Mouse (Mus musculus): Measurements from ENCODE around the gene Surf1. TPM values are rescaled to one million over a fixed set of nuclear protein-coding genes. Genes with fewer than 3 reads are reported as not detected.

Surf1 gene
- total RNA-seq, 2 experiments from 2014 or later = 91.6 to 94.9 TPM

DNA sequence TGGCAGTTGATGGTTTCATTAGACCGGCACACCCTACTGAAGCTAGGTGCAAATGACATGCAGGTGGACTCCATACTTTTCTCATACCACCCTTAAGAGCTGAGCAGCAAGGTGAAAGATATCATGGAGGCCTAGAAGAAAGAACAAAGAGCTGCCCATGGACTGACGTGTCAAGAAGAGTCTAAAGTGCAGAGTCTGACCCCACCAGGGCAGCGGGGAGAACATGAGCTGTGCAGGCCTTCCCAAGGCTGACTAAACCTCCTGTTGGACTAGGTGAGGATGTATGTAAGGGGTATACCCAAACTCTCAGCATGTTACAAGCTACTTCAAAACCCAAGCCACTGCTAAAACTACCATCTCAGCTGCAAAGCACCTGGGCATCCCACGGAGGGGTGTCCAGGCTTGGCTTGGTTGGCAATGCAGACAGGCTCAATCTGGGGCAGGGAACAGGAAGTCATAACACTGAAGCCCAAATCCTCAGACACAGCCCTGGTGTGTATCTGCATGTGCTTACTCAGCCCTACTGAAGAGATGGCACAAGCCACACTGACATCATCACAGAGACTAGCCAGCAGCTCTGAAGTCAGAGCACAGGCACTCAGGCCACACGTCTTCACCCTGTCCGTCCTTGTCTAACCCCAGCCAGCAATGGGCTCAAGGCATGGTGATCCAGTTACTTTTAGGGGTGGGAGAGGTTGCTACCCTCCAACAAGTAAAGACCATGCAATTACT is 11.6 kb upstream of the Surf1 start:
- no peak for DNase-seq (ENCODE audit: extremely low spot score in 1 of 2, low spot score in 1 of 2)

DNA sequence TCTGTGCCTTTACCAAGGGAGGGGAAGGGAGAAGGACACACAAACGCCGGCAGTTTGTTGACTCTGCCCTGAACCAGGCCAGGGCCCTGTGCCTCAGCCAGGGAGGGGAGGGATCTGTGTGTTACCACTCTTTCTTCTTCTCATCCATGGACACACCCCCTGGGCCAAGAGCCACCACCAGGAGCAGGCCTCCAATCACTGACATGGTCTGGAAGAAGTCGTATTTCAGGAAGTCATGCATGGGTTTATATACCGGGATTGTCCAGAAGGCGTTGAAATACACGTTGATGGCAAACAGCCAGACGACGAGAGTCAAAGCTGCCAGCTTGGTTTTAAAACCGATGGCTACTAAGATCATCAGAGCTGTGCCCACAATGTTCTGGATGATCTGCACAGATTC is 5.5 kb upstream of the Surf1 start:
- no peak for DNase-seq (ENCODE audit: extremely low spot score in 1 of 2, low spot score in 1 of 2)

DNA sequence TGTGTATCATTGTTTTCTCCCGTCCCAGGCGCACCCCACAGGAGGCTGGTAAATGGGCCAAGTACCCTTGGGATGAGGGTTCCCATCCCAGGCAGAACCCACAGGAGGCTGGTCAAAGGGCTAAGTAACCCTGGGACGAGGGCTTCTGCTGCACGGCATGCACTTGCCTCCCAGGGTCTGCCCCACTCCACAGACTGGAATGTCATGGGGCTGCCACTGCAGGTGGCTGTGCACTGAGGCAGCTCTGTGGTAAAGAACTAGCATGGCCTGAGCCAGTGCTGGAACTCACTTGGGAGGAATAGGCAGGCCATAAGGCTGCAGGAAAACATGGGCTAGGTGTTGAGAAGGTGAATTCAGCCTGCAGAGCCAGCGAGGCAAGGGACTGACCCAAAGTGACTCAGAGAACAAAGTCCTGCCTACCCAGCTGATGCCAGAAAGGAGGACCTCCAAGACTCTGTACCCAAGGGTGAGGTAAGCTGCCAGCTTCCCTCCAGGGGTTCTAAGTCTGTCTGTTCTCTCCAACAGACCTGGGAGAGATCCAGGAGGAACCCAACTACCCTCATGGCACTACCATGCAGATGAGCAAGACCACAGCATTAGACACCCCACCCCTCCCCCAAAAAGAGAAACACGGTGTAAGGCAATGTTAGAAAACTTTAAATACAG is 4.0 kb upstream of the Surf1 start:
- DNase-seq (ENCODE audit: extremely low spot score in 1 of 2, low spot score in 1 of 2) = no peak

DNA sequence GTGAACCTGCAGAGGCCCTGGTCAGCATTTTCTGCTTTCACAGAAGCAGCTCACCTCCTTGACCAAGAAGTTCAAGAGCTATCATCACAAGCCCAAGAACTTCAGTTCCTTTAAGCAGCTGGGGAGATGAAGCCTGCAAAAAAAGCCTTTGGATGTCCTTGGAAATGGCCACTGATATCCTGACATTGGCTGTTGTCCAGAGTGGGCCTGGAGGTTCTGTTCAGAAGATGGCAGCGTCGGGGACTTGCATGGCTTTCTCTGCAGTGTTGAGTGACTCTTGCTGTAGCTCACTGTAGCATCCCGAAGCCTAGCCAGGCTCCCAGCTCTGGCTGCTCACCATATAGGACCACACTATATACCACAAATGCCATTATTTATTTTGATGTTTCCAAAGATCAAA is 3.4 kb upstream of the Surf1 start:
- DNase-seq (ENCODE audit: extremely low spot score in 1 of 2, low spot score in 1 of 2) = no peak

DNA sequence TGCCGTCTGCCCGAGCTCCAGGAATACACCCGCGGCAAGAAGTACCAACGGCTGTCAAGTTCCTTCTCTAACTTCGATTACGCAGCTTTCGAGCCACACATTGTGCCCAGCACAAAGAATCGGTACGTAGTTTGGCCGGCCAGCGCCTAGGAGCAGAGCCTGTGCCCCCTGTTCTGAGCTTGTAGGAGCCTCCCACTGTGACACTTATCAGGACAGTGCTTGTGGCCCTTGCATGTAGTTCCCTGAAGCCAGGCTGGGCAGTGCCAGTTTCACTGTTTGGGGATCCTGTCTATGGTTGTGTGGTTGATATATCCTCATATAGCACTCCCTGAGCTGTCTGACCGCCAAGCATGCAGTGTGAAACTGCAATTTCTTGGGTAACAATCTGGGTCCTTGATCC is 408 bp upstream of the Surf1 start:
- DNase-seq (ENCODE audit: extremely low spot score in 1 of 2, low spot score in 1 of 2) = no peak

DNA sequence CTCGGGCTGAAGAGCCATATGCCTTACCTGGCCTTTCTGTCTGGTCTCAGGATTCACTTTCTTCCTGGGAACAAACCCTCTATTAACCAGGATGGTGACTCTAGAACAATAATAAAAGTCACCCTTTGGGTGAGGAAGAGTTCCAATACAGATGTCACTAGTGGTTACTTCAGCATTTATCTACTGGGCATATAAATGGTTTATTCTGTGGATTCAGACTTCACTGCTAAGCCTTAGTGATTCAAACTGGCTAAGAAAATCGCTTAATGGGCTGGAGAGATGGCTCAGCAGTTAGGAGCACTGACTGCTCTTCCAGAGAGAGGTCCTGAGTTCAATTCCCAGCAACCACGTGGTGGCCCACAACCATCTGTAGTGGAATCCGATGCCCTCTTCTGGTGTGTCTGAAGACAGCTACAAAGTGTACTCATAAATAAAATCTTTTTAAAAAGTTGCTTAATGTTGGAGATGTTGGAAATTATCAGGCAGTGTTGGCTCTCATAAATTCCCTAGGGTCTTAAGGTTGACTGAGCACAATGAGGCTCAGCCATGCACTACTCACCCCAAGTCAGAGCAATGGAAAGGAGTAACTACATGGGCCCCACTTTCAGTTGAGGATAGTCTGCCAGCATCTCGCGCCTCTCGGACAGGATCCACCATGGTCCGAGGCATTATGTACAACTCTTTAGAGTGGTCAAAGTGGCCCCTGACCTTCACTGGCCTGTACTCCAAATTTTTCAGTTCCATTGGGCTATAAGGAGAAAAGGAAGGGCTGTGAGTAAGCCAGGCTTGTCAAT is 2.0 kb downstream of the Surf1 start:
- DNase-seq (ENCODE audit: extremely low spot score in 1 of 2, low spot score in 1 of 2) = no peak

DNA sequence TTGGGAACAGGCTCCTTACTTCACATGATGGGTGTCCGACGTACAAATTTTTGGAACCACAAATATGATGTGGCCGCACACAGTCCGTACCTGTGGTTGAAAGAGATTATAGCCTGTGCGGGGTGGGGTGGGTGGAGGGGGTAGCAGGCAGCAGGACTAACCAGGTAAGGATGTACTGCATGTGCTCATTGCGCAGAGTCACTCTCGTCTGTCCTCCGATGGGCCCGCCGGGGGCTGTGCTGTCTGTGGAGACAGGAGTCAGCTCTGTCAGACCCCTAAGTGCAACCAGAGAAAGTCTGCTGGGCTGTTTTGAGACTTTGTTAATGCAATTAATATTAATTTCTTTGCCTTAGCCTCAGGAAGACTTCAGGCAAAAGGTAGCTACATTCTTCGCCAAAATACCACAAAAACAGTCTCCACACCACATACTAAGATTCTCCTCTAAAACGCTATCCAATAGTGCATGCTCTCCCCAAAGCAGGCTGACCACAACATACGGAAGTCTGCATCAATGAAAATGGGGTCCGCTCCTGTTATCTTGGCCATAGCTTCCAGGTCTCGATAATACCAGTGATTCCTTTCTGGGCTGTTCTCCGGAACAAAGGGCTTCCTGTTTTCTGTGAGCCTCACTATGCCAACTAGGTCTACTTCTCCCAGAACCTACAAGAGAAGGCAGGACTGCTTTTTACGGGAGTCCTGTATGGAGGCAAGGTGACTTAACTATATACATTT is 2.7 kb downstream of the Surf1 start:
- DNase-seq (ENCODE audit: extremely low spot score in 1 of 2, low spot score in 1 of 2) = no peak

DNA sequence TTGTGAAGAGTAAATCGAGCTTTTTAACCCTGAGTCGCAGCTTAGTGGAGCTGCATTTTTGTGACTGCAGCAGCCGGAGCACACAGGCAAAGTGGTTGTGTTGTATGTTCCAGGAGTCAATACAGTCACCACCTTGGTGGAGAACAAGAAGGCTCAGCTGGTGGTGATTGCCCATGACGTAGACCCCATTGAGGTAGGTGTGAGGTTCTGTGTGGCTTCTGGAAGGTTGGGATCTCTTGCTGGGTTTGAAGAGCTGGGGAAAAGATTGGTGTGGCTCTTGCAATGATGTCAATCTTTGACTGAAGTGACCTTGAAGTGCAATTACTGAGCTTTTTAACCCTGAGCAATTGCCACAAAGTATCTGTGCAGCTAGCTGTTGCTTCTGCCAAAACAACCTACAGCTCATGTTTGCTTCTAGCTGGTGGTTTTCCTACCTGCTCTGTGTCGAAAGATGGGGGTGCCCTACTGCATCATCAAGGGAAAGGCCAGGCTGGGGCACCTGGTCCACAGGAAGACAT is 4.0 kb downstream of the Surf1 start:
- DNase-seq (ENCODE audit: extremely low spot score in 1 of 2, low spot score in 1 of 2) = no peak

DNA sequence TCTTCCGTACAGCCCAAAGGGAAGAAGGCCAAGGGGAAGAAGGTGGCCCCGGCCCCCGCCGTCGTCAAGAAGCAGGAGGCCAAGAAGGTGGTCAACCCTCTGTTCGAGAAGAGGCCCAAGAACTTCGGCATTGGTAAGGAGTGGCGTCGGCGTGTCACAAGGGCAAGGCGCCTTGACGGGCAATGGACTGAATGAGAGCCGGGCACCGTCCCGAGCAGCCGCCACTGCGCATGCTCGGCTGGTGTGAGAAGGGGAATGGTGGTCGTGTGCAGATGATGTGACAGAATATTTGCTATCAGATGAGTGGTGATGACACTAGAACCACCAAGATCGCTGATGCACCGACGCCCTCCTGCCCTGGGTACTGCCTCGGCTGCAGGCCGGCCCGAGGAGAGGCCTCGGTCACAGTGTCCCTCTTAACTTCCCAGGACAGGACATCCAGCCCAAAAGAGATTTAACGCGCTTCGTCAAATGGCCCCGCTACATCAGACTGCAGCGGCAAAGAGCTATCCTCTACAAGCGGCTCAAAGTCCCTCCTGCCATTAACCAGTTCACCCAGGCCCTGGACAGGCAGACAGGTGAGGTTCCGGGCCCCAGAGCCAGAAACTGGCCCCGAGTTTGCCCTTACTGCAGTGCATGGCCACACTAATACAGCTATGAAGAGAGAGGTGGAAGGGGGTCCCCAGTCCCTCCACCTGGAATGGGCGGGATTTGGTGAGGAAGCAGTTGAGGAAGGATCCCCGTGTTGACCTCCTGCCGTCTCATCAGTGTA is 5.2 kb downstream of the Surf1 start:
- peak in 1 of 2 experiments; percentile 57 for DNase-seq (ENCODE audit: extremely low spot score in 1 of 2, low spot score in 1 of 2)

DNA sequence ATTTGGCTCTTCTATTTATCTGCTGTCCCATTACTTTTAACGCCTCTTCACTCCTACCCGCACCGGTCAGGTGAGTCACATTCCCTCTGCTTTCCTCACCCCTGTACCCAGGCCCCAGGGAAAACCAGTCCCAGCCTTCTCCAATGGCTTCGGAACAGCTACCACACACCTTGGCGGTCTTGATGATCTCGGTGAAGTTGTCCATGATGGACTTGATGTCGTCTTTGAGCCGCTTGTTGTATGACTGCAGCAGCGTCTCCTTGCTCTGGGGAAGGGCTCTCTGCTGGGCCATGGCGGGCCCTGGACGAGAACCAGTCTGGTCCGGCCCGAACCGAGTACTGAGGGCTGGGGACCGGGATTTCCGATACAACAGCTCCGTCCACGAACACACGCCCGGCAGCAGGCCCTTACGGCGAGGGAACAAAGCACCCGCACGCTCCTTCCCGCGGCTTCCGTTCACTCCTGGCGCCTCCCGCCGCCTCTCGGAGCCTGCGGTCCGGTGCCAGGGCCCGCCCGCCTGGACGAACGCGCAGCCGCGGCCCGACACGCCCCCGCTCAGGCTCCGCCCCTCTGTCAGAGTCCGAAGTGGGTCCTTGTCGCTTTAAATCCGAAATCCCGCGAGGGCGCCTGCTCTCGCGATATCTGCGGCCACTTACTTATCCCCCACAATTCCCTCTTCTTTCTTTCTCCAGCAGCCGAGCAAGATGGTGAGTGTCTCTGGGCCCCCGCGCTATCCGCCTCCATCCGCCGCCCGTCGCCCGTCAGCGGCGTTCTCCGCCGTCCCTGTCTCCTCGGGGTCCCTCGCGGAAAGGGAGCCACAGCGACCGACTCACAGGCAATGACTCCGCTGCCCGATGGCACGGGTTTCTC is 6.0 kb downstream of the Surf1 start, which contains the start of the genes Med22 and Rpl7a:
Med22 (minus strand) TSS at position 554 of the 870 bp plus-strand sequence.
Rpl7a (plus strand) TSS at position 641 of the 870 bp plus-strand sequence.
- peak; percentile 99 to 100 for DNase-seq (ENCODE audit: extremely low spot score in 1 of 2, low spot score in 1 of 2)

DNA sequence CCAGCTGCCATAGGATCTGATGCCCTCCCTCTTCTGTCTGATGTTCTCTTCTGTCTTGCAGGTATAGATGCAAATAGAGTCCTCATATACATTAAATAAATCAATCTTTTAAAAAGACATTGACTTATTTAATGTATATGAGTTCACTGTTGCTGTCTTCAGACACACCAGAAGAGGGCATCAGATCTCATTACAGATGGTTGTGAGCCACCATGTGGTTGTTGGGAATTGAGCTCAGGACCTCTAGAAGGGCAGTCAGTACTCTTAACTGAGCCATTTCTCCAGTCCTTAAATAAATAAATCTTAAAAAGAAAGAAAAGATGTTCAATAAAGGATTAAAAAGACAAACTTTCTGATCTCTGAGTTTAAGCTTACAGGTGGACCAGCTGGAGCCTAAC is 6.9 kb downstream of the Surf1 start:
- DNase-seq (ENCODE audit: extremely low spot score in 1 of 2, low spot score in 1 of 2) = no peak

DNA sequence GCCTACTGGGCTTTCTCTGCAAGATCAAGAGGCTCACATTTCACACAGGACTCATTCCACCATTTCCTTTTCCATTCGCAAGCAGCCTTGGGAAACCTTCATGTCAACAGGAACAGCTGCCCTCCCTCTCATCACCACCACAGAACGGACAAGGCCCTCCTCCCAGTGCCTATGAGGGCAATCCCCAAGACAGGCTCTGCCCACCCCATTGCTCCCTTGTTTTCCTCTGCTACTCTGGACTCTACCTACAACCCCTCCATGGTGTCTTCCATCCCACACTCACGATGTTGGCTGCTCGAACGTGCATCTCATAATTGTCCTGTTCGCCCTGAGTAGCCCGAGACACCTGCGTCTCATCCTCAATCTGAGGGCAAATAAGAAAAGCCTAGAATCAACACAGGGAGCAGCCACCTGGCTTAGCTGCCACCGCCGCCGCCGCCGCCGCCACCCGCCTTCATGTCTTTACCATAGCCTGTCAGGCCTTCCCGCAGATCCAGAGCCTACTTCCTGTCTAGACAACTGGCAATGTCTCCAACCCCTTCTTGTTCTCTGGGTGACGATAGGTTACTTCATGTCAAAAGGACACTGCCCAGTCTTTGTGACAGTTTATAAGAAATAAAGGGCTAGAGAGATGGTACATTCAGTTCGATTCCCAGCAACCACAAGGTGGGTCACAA is 7.5 kb downstream of the Surf1 start:
- DNase-seq (ENCODE audit: extremely low spot score in 1 of 2, low spot score in 1 of 2) = no peak

DNA sequence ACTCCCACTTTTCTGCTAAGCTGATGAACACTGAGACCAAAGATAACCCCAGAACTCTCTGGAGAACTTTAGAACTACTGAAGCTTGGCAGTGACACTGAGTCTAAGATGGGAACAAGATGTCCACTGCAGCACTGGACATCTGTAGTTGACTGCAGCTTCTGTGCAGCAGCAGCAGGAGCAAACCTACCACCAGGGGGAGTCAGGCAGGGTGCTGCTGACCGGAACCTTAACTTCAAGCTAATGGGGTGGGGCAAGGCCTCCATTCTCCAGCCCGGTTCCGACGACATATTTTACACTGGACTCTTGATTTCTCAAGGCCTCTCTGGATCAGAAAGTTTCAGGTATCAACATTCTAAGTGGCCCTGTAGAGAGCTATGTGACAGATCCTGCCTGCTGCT is 9.2 kb downstream of the Surf1 start:
- no peak for DNase-seq (ENCODE audit: extremely low spot score in 1 of 2, low spot score in 1 of 2)

DNA sequence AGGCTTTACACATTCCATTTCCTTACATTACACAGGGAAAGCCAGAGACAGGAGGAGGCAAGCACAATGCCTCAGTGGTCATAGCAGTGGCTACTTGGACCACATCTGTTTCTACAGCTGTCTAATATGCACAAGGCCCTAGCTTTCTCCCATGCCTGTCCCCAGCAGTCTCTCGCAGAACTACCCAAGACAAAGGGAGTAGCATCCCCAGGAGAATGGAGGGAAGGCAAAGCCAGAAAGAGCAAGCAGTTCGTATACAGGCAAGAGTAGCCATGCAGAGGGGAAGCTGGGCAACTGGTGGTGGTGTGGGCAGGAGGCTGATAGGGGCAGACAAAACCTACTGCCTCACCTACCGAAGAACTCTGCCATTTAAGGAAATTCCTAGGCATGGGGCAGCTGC is 9.9 kb downstream of the Surf1 start:
- no peak for DNase-seq (ENCODE audit: extremely low spot score in 1 of 2, low spot score in 1 of 2)

DNA sequence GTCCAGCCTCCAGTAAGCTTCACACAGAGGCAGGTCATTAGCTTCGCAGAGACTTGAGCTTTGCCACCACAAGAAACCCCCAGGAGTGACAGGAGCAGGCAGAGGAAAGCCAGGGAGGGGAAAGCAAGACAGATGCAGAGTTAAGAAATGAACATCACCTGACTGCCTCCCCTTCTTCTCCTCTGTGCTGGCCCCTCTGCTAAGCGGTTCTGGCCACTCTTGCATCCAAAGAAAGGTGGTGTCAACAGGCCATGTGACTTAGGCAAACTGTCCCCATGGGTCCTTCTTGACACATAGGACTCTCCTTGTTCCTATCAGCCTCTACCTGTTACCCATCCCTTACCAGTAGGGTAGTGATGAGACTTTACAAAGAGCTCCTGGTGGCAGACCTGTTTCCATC is 10.4 kb downstream of the Surf1 start:
- DNase-seq (ENCODE audit: extremely low spot score in 1 of 2, low spot score in 1 of 2) = no peak

DNA sequence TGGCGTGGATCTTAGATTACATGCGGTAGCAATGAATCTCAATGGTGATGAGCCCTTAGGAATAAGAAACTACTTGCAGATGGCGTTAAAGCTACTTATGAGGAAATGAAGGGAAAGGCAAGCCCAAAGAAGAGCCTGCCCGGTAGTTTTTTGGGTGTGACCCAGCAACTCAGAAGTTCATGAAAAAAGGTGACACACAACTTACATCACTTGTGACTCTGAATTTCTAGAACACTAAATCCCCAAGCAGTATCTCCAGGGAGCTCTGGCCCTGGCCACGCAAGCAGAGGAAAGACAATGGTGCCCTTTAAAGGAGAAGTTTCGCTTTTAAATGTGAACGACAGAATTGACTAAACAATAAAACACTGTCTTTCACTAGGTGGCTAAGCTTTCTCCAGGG is 13.0 kb downstream of the Surf1 start:
- no peak for DNase-seq (ENCODE audit: extremely low spot score in 1 of 2, low spot score in 1 of 2)

DNA sequence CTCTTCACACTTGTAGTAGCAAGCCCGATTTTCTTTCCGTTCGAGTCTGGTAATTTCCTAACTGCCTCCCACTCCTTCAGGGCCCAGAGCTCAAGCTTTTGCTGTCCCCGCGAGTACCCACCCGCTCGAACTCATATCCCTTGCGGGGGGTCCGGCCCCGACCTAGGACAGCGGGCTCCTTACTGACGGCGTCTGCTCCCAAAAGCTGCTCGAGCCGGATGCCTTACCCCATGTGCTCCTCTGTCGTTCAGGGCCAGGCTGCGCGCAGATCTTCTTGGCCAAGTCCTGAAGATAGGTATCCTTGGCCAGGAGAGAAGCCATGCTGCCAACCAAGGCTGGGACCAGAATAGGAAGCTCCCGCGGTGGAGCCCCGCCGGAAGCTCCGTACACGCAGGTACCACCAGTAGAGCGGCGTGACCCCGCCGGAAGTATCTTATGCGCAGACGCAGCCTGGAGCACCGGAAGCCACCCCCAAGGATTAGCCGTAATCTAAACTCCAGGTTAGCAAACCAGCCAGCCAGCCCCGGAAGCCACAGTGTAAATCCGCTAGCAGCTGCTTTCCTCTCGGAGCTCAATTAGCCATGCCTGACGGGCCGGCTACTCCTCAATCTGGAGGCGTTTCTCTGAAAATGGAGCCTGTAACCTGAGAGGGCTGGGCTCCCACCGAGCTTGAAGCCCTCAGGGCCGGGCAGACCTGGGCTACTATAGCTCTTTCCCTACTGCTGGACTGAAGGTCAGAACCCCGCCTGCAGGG is 13.7 kb downstream of the Surf1 start, which contains the start of gene Surf6:
Surf6 (minus strand) TSS at position 413 of the 754 bp plus-strand sequence.
- peak; percentile 82 to 87 for DNase-seq (ENCODE audit: extremely low spot score in 1 of 2, low spot score in 1 of 2)

Measured in layer of hippocampus, postnatal 25 days (tissue).